Mouse (Mus musculus): Measurements from ENCODE around the gene Fasn. TPM values are rescaled to one million over a fixed set of nuclear protein-coding genes. Genes with fewer than 3 reads are reported as not detected.

Fasn gene
- polyA plus RNA-seq, 1 experiment from 2014 or later = 107 TPM

GRCm38 (mm10) chr11:120830686-120831085 lies 6.3 kb upstream of the Fasn start:
- ATAC-seq (ENCODE audit: low read depth) = no peak
- 89% methylated on average over 12 of the region's 12 CpGs for WGBS

GRCm38 (mm10) chr11:120829757-120830532 lies 5.6 kb upstream of the Fasn start:
- ATAC-seq (ENCODE audit: low read depth) = no peak
- WGBS = 92% methylated on average over 10 of the region's 10 CpGs
- H3K9me3 ChIP-seq (ENCODE audit: control insufficient read depth, low read length) = no peaks in the 10 kb centered on the region
- H3K9ac ChIP-seq (replicated peaks; ENCODE audit: low read depth, low read length) = no peak overlapping the region
- no peak overlapping the region for H3K4me3 ChIP-seq (ENCODE audit: low read depth, low read length)
- H3K36me3 ChIP-seq (ENCODE audit: control insufficient read depth, insufficient read depth, low read length) = no peaks in the 10 kb centered on the region
- H3K4me2 ChIP-seq (ENCODE audit: low read depth, low read length) = no peak overlapping the region
- H3K27me3 ChIP-seq (ENCODE audit: control insufficient read depth, insufficient read depth, low read length) = no peaks in the 10 kb centered on the region
- H3K4me1 ChIP-seq (ENCODE audit: control insufficient read depth, insufficient read depth, low read length) = peaks cover 8% of the 10 kb centered on the region; the same call in 1 of the 2 replicates
- H3K27ac ChIP-seq (ENCODE audit: low read depth, low read length) = no peak overlapping the region

More at GRCm38 (mm10) chr11:120830686-120831085, 6.3 kb upstream of the Fasn start:
- H3K4me1 ChIP-seq (ENCODE audit: control insufficient read depth, insufficient read depth, low read length) = 0 out of 2 replicates have a peak, but pooled peaks cover 3% of the 10 kb centered on the region
- H3K27me3 ChIP-seq (ENCODE audit: control insufficient read depth, insufficient read depth, low read length) = no peaks in the 10 kb centered on the region
- H3K9ac ChIP-seq (replicated peaks; ENCODE audit: low read depth, low read length) = no peak overlapping the region
- H3K27ac ChIP-seq (ENCODE audit: low read depth, low read length) = no peak overlapping the region
- no peaks in the 10 kb centered on the region for H3K36me3 ChIP-seq (ENCODE audit: control insufficient read depth, insufficient read depth, low read length)
- no peak overlapping the region for H3K4me3 ChIP-seq (ENCODE audit: low read depth, low read length)
- no peak overlapping the region for H3K4me2 ChIP-seq (ENCODE audit: low read depth, low read length)
- H3K9me3 ChIP-seq (ENCODE audit: control insufficient read depth, low read length) = no peaks in the 10 kb centered on the region

- no peak overlapping the region for H3K9ac ChIP-seq (replicated peaks; ENCODE audit: low read depth, low read length)
These were observed 4.1 kb upstream of the Fasn start for GRCm38 (mm10) chr11:120828416-120828815.

GRCm38 (mm10) chr11:120826016-120826953 lies 1.9 kb upstream of the Fasn start:
- Histone ChIP-seq H3K36me3 (ENCODE audit: control insufficient read depth, insufficient read depth, low read length) (no peaks in the 10 kb centered on the region), H3K4me3 (ENCODE audit: low read depth, low read length) (no peak overlapping the region), H3K27ac (ENCODE audit: low read depth, low read length) (peak overlapping the region; percentile 99; the same call in 1 of the 2 replicates), H3K9me3 (ENCODE audit: control insufficient read depth, low read length) (no peaks in the 10 kb centered on the region), H3K4me2 (ENCODE audit: low read depth, low read length) (no peak overlapping the region), H3K27me3 (ENCODE audit: control insufficient read depth, insufficient read depth, low read length) (no peaks in the 10 kb centered on the region), H3K4me1 (ENCODE audit: control insufficient read depth, insufficient read depth, low read length) (peaks cover 24% of the 10 kb centered on the region), H3K9ac (replicated peaks; ENCODE audit: low read depth, low read length) (no peak overlapping the region)
- ATAC-seq (ENCODE audit: low read depth) = no peak
- 76% methylated on average over 8 of the region's 8 CpGs for WGBS

More at GRCm38 (mm10) chr11:120828416-120828815, 4.1 kb upstream of the Fasn start:
- Histone ChIP-seq H3K27me3 (ENCODE audit: control insufficient read depth, insufficient read depth, low read length) (no peaks in the 10 kb centered on the region), H3K27ac (ENCODE audit: low read depth, low read length) (no peak overlapping the region), H3K4me2 (ENCODE audit: low read depth, low read length) (no peak overlapping the region), H3K4me3 (ENCODE audit: low read depth, low read length) (no peak overlapping the region), H3K4me1 (ENCODE audit: control insufficient read depth, insufficient read depth, low read length) (peaks cover 6% of the 10 kb centered on the region; the same call in 1 of the 2 replicates), H3K36me3 (ENCODE audit: control insufficient read depth, insufficient read depth, low read length) (no peaks in the 10 kb centered on the region), H3K9me3 (ENCODE audit: control insufficient read depth, low read length) (no peaks in the 10 kb centered on the region)
- no peak for ATAC-seq (ENCODE audit: low read depth)
- WGBS = 86% methylated on average over 4 of the region's 4 CpGs

GRCm38 (mm10) chr11:120825289-120825863 lies 1.0 kb upstream of the Fasn start:
- Histone ChIP-seq H3K4me3 (ENCODE audit: low read depth, low read length) (peak overlapping the region; percentile 84), H3K27me3 (ENCODE audit: control insufficient read depth, insufficient read depth, low read length) (no peaks in the 10 kb centered on the region), H3K9ac (replicated peaks; ENCODE audit: low read depth, low read length) (peak overlapping the region; percentile 95), H3K4me1 (ENCODE audit: control insufficient read depth, insufficient read depth, low read length) (peaks cover 28% of the 10 kb centered on the region), H3K9me3 (ENCODE audit: control insufficient read depth, low read length) (no peaks in the 10 kb centered on the region), H3K4me2 (ENCODE audit: low read depth, low read length) (peak overlapping the region; percentile 99), H3K36me3 (ENCODE audit: control insufficient read depth, insufficient read depth, low read length) (peaks cover 3% of the 10 kb centered on the region), H3K27ac (ENCODE audit: low read depth, low read length) (peak overlapping the region; percentile 99)
- ATAC-seq (ENCODE audit: low read depth) = no peak
- WGBS = 52% methylated on average over 4 of the region's 4 CpGs

GRCm38 (mm10) chr11:120824787-120825288 lies 491 bp upstream of the Fasn start:
- H3K4me2 ChIP-seq (ENCODE audit: low read depth, low read length) = peak overlapping the region; percentile 99
- H3K4me1 ChIP-seq (ENCODE audit: control insufficient read depth, insufficient read depth, low read length) = peaks cover 28% of the 10 kb centered on the region
- H3K4me3 ChIP-seq (ENCODE audit: low read depth, low read length) = peak overlapping the region; percentile 84
- H3K9ac ChIP-seq (replicated peaks; ENCODE audit: low read depth, low read length) = peak overlapping the region; percentile 95
- no peaks in the 10 kb centered on the region for H3K9me3 ChIP-seq (ENCODE audit: control insufficient read depth, low read length)
- peak; percentile 62 for ATAC-seq (ENCODE audit: low read depth)
- H3K27ac ChIP-seq (ENCODE audit: low read depth, low read length) = peak overlapping the region; percentile 99
- H3K27me3 ChIP-seq (ENCODE audit: control insufficient read depth, insufficient read depth, low read length) = no peaks in the 10 kb centered on the region
- peaks cover 9% of the 10 kb centered on the region for H3K36me3 ChIP-seq (ENCODE audit: control insufficient read depth, insufficient read depth, low read length)
- whole genome bisulfite sequencing = under 1% methylated on average over 21 of the region's 21 CpGs

GRCm38 (mm10) chr11:120823551-120823947 lies 798 bp downstream of the Fasn start:
- Histone ChIP-seq H3K27ac (ENCODE audit: low read depth, low read length) (peak overlapping the region; percentile 99), H3K27me3 (ENCODE audit: control insufficient read depth, insufficient read depth, low read length) (no peaks in the 10 kb centered on the region), H3K36me3 (ENCODE audit: control insufficient read depth, insufficient read depth, low read length) (peaks cover 22% of the 10 kb centered on the region), H3K9ac (replicated peaks; ENCODE audit: low read depth, low read length) (peak overlapping the region; percentile 95), H3K4me2 (ENCODE audit: low read depth, low read length) (peak overlapping the region; percentile 99), H3K9me3 (ENCODE audit: control insufficient read depth, low read length) (no peaks in the 10 kb centered on the region), H3K4me3 (ENCODE audit: low read depth, low read length) (peak overlapping the region; percentile 84), H3K4me1 (ENCODE audit: control insufficient read depth, insufficient read depth, low read length) (peaks cover 28% of the 10 kb centered on the region)
- WGBS = under 1% methylated on average over 33 of the region's 40 CpGs
- ATAC-seq (ENCODE audit: low read depth) = peak; percentile 42

GRCm38 (mm10) chr11:120822831-120823550 lies 1.4 kb downstream of the Fasn start:
- Histone ChIP-seq H3K27ac (ENCODE audit: low read depth, low read length) (peak overlapping the region; percentile 99), H3K4me3 (ENCODE audit: low read depth, low read length) (peak overlapping the region; percentile 84), H3K36me3 (ENCODE audit: control insufficient read depth, insufficient read depth, low read length) (peaks cover 27% of the 10 kb centered on the region), H3K9me3 (ENCODE audit: control insufficient read depth, low read length) (no peaks in the 10 kb centered on the region), H3K4me2 (ENCODE audit: low read depth, low read length) (peak overlapping the region; percentile 99), H3K27me3 (ENCODE audit: control insufficient read depth, insufficient read depth, low read length) (no peaks in the 10 kb centered on the region), H3K9ac (replicated peaks; ENCODE audit: low read depth, low read length) (peak overlapping the region; percentile 95), H3K4me1 (ENCODE audit: control insufficient read depth, insufficient read depth, low read length) (peaks cover 28% of the 10 kb centered on the region)
- 0% methylated on average over 14 of the region's 14 CpGs for WGBS
- no peak for ATAC-seq (ENCODE audit: low read depth)

Measured in neural tube, embryonic 14.5 days (tissue).